Mouse (Mus musculus) embryonic facial prominence, embryonic 15.5 days (tissue): ENCODE results near the gene Manba. TPM values are rescaled to one million over a fixed set of nuclear protein-coding genes. Genes with fewer than 3 reads are reported as not detected.

ENCODE experiments used
- ATAC-seq: fragments of 200-750 bp; cut with Nextera tagmentation; 2 replicates; pipeline ENCODE4 v1.8.0; 2017; ENCODE audit warnings: low read depth, moderate TSS enrichment; ENCODE audit not compliant: insufficient number of reproducible peaks, low FRiP score, low TSS enrichment
- H3K27ac ChIP-seq: fragments of 300-500 bp; sonication (generic); replicated peaks from 2 replicates; pipeline ENCODE4 v1.5.1; 2015; ENCODE audit warnings: mild to moderate bottlenecking, inconsistent platforms
- H3K27me3 ChIP-seq: fragments of 300-500 bp; sonication (generic); 2 replicates; pipeline ENCODE4 v1.6.1; 2015; ENCODE audit warnings: inconsistent platforms
- H3K36me3 ChIP-seq: fragments of 300-500 bp; sonication (generic); 2 replicates; pipeline ENCODE4 v1.6.1; 2015; ENCODE audit warnings: mild to moderate bottlenecking, inconsistent platforms
- H3K4me1 ChIP-seq: fragments of 300-500 bp; sonication (generic); 2 replicates; pipeline ENCODE4 v1.6.1; 2015; ENCODE audit warnings: inconsistent platforms
- H3K4me2 ChIP-seq: fragments of 300-500 bp; sonication (generic); replicated peaks from 2 replicates; pipeline ENCODE4 v1.6.1; 2015; ENCODE audit warnings: mild to moderate bottlenecking, inconsistent platforms
- H3K4me3 ChIP-seq: fragments of 300-500 bp; sonication (generic); replicated peaks from 2 replicates; pipeline ENCODE4 v1.5.1; 2015; ENCODE audit warnings: mild to moderate bottlenecking, inconsistent platforms
- H3K9ac ChIP-seq: fragments of 300-500 bp; sonication (generic); 2 replicates; pipeline ENCODE4 v1.6.1; 2015; ENCODE audit warnings: inconsistent platforms
- H3K9me3 ChIP-seq: fragments of 300-500 bp; sonication (generic); replicated peaks from 2 replicates; pipeline ENCODE4 v1.6.1; 2016; ENCODE audit warnings: inconsistent platforms
- WGBS: fragments of 180-500 bp; shearing (Covaris S2); methylation state at CpG from one replicate; pipeline ENCODE4 v1.1.7; 2015; 5-methylcytosine and 5-hydroxymethylcytosine counted together
- polyA plus RNA-seq: library from polyadenylated mRNA; unstranded; fragments of >200 nt; fragmentation: Nextera tagmentation; extraction: Ambion mirVana; gene quantifications from 2 replicates; pipeline ENCODE4 v1.2.1, GENCODE M21; 2015

Gene Manba
- 6.8 and 7.2 TPM in 2 replicates for polyA plus RNA-seq

DNA sequence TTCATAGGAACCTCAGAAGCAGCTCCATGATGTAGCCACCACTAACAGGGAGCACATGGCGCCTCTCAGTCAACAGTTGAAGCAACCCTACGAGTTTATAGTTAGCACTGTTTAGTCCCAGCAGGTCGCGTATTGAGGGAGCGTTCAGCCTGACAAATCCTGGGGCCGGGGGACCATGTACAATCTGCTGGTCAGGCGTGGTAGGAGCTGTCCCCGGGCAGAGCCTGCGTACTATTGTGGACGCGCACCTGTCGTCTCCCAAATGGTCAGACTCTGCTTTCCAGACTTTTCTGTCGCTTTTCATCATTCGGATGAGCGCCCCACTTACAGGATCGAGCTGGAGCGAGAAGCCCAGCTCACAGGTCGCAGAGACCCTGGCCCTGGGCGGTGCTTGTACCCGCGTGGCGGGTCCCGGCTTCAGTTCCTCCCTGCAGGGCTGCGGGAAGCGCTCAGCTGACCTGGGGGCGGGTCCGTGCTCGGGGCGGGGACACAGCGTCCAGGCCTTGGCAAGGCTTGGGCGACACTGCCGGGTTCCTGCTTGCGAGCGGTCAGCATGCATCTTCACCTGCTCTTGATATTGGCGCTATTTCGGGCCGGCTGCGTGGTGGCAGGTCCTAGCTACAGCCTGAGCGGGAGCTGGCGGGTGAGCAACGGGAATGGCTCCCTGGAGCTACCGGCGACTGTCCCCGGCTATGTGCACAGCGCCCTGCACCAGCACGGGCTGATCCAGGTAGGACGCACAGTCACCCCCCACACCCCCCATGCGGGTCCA is at the start of gene Manba:
Manba (plus strand) TSS at position 484 of the 772 bp plus-strand sequence.
- H3K4me3 ChIP-seq, result peak within 1 kb of the TSS; percentile 61
- 2% methylated on average over 48 of the region's 48 CpGs for WGBS
- H3K27ac ChIP-seq, result no peak within 1 kb of the TSS

GRCm38 (mm10) chr3:135436901-135437616 is 48.4 kb upstream of the Manba start:
- Histone ChIP-seq H3K4me1 (peaks cover 3% of the 10 kb centered on the region), H3K36me3 (no peaks in the 10 kb centered on the region), H3K4me3 (peak overlapping the region; percentile 85), H3K27ac (peak overlapping the region; percentile 100), H3K9me3 (no peaks in the 10 kb centered on the region), H3K9ac (peak overlapping the region; percentile 58), H3K27me3 (no peaks in the 10 kb centered on the region), H3K4me2 (peak overlapping the region; percentile 54)
- ATAC-seq, result no peak
- WGBS, result 36% methylated on average over 14 of the region's 14 CpGs

More for the DNA sequence above, at the start of gene Manba:
- peak; percentile 79 for ATAC-seq
- Histone ChIP-seq H3K9ac (peak within 1 kb of the TSS; percentile 40; the same call in 1 of the 2 replicates), H3K27me3 (no peaks in the 10 kb centered on the region), H3K4me1 (peaks cover 12% of the 10 kb centered on the region; the same call in 1 of the 2 replicates), H3K36me3 (no peaks in the 10 kb centered on the region), H3K4me2 (peak within 1 kb of the TSS; percentile 98), H3K9me3 (no peaks in the 10 kb centered on the region)

DNA sequence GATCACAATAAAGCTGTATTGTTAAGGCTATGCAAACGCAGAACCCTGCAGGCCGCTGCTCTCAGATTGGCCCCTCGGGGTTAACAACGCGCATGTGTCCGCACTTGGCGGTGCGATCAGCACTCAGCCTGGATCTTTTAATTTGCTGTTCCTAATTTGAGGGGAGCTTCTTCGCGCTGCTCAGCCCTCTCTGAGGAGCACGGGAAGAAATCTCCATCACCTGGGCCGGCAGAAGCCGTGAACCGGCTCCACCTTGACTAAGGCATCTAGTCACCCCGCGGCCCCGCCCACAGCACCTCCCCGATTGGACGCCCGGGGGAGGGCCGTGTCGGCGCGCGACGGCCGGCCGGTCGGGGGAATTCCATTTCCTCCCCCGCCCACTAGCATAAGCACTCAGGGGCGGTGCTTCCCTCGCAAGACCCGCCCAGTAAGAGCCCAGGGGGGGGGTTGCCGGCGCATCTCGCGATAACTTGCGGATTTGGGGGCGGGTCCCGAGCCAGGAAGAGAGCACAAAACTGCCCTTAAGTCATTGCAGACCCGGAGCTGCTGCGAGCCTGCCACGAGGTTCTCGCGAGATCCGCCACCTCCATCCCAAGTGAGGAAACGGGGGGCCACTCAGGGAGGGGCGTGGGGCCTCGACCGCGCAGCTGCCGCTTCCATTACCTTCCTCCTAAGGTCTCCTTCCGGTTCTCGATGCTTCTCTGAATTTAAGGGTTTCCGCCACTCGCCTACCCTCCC is 47.5 kb upstream of the Manba start, which contains the start of gene Ube2d3:
Ube2d3 (plus strand) TSS at position 392 of the 738 bp plus-strand sequence.
- no peaks in the 10 kb centered on the region for H3K9me3 ChIP-seq
- peaks cover 3% of the 10 kb centered on the region for H3K4me1 ChIP-seq
- WGBS, result under 1% methylated on average over 56 of the region's 56 CpGs
- peak within 1 kb of the TSS; percentile 85 for H3K4me3 ChIP-seq
- peak within 1 kb of the TSS; percentile 100 for H3K27ac ChIP-seq
- H3K36me3 ChIP-seq, result no peaks in the 10 kb centered on the region
- peak within 1 kb of the TSS; percentile 92 for H3K9ac ChIP-seq
- peak; percentile 96 for ATAC-seq
- H3K4me2 ChIP-seq, result peak within 1 kb of the TSS; percentile 72
- no peaks in the 10 kb centered on the region for H3K27me3 ChIP-seq

GRCm38 (mm10) chr3:135438531-135438912 is 46.9 kb upstream of the Manba start:
- ATAC-seq, result peak; percentile 84
- peak overlapping the region; percentile 72; the same call in 1 of the 2 replicates for H3K4me2 ChIP-seq
- H3K9me3 ChIP-seq, result no peaks in the 10 kb centered on the region
- peak overlapping the region; percentile 85 for H3K4me3 ChIP-seq
- H3K4me1 ChIP-seq, result peaks cover 3% of the 10 kb centered on the region
- peak overlapping the region; percentile 92 for H3K9ac ChIP-seq
- peak overlapping the region; percentile 100 for H3K27ac ChIP-seq
- under 1% methylated on average over 47 of the region's 50 CpGs for WGBS
- H3K36me3 ChIP-seq, result no peaks in the 10 kb centered on the region
- no peaks in the 10 kb centered on the region for H3K27me3 ChIP-seq

DNA sequence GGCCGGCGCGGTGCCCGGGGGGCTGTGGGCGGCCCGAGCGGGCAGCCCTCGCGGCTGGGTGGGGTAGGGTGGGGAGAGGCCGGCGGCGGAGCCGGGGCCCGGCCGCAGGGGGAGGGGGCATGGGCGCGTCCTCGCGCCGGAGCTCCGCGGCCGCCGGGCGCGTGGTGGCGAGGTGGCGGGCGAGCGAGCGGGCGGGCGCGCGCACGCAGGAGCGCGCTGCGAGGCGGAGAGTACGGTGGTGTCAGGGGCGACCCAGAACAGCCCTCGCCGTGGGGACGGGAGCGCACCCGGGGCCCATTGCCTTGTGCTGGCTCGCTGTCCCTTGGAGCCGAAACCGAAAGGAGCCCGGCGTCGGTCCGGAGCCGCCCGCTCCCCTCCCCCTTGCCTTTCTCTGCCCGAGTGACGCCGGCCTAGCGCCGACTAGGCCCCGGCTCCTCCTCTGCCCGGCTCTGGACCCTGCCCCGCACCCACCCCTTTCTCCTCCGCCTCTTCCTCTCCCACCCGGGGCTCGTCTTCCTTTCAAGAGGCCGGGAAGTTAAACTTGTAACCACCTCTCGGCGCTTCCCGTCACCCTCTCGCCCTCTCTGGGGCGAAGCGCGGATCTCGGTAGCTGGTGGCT is 46.4 kb upstream of the Manba start:
- no peaks in the 10 kb centered on the region for H3K27me3 ChIP-seq
- H3K4me1 ChIP-seq, result peaks cover 3% of the 10 kb centered on the region
- H3K27ac ChIP-seq, result peak overlapping the region; percentile 100
- peak overlapping the region; percentile 85 for H3K4me3 ChIP-seq
- no peaks in the 10 kb centered on the region for H3K9me3 ChIP-seq
- peak overlapping the region; percentile 92 for H3K9ac ChIP-seq
- peak; percentile 81 for ATAC-seq
- no peaks in the 10 kb centered on the region for H3K36me3 ChIP-seq
- H3K4me2 ChIP-seq, result peak overlapping the region; percentile 72
- under 1% methylated on average over 67 of the region's 76 CpGs for WGBS

GRCm38 (mm10) chr3:135439651-135440050 is 45.8 kb upstream of the Manba start:
- H3K4me3 ChIP-seq, result peak overlapping the region; percentile 85
- peak overlapping the region; percentile 100 for H3K27ac ChIP-seq
- no peaks in the 10 kb centered on the region for H3K9me3 ChIP-seq
- H3K9ac ChIP-seq, result peak overlapping the region; percentile 92
- WGBS, result 1% methylated on average over 15 of the region's 15 CpGs
- ATAC-seq, result no peak
- no peaks in the 10 kb centered on the region for H3K36me3 ChIP-seq
- H3K4me2 ChIP-seq, result peak overlapping the region; percentile 72
- H3K27me3 ChIP-seq, result no peaks in the 10 kb centered on the region
- H3K4me1 ChIP-seq, result peaks cover 3% of the 10 kb centered on the region

GRCm38 (mm10) chr3:135440221-135440620 is 45.2 kb upstream of the Manba start:
- peak overlapping the region; percentile 85 for H3K4me3 ChIP-seq
- peak overlapping the region; percentile 92; the same call in 1 of the 2 replicates for H3K9ac ChIP-seq
- H3K27me3 ChIP-seq, result no peaks in the 10 kb centered on the region
- no peaks in the 10 kb centered on the region for H3K36me3 ChIP-seq
- peaks cover 3% of the 10 kb centered on the region for H3K4me1 ChIP-seq
- ATAC-seq, result no peak
- 6% methylated on average over 7 of the region's 7 CpGs for WGBS
- H3K4me2 ChIP-seq, result peak overlapping the region; percentile 72
- peak overlapping the region; percentile 100; the same call in 1 of the 2 replicates for H3K27ac ChIP-seq
- no peaks in the 10 kb centered on the region for H3K9me3 ChIP-seq

DNA sequence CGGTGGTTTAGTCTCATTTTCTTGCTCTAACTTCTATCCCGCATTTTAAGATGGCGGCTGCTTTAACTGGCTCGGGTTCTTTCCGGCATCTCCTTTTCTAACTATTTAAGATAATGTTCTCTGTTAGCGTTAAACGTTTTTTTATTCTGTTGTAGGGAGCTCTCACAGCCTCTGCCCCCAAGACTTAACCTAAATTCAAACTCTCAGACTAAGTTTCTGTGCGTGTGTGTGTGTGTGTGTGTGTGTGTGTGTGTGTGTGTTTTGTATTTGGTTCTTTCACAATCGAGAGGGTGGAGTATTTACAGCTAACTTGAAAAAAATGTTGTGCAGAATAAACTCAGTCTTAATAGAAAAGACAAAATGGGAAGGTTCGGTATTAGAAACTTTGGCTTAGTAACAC is 44.8 kb upstream of the Manba start:
- no peaks in the 10 kb centered on the region for H3K27me3 ChIP-seq
- no peak overlapping the region for H3K27ac ChIP-seq
- ATAC-seq, result no peak
- H3K9ac ChIP-seq, result peak overlapping the region; percentile 18; the same call in 1 of the 2 replicates
- H3K36me3 ChIP-seq, result no peaks in the 10 kb centered on the region
- peak overlapping the region; percentile 72 for H3K4me2 ChIP-seq
- 18% methylated on average over 10 of the region's 10 CpGs for WGBS
- H3K9me3 ChIP-seq, result no peaks in the 10 kb centered on the region
- H3K4me3 ChIP-seq, result peak overlapping the region; percentile 85
- peaks cover 3% of the 10 kb centered on the region for H3K4me1 ChIP-seq

DNA sequence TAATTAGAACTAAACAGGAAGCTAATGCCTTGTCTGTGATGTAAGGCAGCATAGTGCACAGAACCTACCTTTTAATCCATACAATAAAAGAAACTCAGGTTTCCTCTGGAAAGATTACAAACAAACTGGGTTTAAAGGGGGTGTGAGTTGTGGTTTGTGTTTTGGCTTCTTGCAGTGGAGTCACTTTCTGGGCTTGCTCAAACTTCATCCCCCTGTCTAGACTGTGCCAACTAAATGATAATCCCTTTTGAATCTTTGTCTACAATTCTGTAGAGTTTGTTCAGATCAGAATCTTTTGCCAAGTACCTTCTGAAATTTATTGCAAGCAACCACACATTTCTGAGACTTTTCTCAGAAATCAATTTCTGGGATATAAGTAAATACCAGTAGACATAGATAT is 40.5 kb upstream of the Manba start:
- Histone ChIP-seq H3K4me2 (no peak overlapping the region), H3K9ac (no peak overlapping the region), H3K27me3 (no peaks in the 10 kb centered on the region), H3K36me3 (no peaks in the 10 kb centered on the region), H3K4me1 (no peaks in the 10 kb centered on the region; the same call in none of the 2 replicates), H3K9me3 (no peaks in the 10 kb centered on the region), H3K27ac (no peak overlapping the region), H3K4me3 (no peak overlapping the region)
- no peak for ATAC-seq

DNA sequence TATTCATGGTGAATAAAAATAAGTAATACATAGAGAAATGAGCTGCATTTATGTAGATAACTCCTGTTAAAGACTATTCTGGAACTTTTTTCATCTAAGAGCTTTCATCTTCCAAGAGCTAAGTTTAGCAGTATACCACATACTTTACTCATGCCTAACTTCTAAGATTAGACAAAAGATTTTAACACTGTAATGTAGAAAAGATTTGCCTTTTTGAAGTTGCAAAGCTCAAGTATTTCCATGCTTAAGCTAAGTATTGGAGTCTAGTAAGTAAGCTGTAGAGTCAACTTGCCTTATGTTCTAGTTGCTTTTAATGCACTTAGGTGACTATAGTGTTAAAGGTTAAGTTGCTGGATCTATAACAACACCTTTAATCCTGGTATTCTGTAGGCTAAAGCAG is 26.4 kb upstream of the Manba start:
- H3K27ac ChIP-seq, result no peak overlapping the region
- no peak for ATAC-seq
- no peaks in the 10 kb centered on the region for H3K27me3 ChIP-seq
- H3K4me1 ChIP-seq, result no peaks in the 10 kb centered on the region
- H3K4me3 ChIP-seq, result no peak overlapping the region
- H3K4me2 ChIP-seq, result no peak overlapping the region
- peaks cover 25% of the 10 kb centered on the region for H3K36me3 ChIP-seq
- H3K9me3 ChIP-seq, result no peaks in the 10 kb centered on the region
- H3K9ac ChIP-seq, result no peak overlapping the region
